Mouse (Mus musculus): Measurements from ENCODE around the gene Glrp1.
A peak's percentile ranks its signal among the peaks of the same experiment; 100 is the strongest.

Glrp1 gene

DNA sequence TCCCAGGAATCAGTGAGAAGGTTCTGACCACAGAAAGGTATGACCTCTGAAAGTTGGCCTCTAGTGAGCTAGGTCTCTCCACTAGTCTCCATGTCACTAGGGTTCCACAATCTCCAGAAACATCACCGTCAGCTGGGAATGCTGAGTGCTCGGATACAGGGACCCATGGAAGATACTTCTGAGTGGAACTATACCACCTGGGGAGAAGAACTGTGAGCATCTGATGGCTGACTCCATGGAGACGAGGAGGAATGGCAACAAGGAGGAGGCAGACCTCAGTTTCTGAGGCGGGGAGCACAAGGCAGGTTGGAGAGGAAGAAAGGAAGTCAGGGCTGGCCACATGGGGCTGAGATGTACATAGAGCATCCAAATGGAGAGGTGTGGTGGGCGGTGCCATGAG lies 50.2 kb downstream of the Glrp1 start:
- no peak for DNase-seq

DNA sequence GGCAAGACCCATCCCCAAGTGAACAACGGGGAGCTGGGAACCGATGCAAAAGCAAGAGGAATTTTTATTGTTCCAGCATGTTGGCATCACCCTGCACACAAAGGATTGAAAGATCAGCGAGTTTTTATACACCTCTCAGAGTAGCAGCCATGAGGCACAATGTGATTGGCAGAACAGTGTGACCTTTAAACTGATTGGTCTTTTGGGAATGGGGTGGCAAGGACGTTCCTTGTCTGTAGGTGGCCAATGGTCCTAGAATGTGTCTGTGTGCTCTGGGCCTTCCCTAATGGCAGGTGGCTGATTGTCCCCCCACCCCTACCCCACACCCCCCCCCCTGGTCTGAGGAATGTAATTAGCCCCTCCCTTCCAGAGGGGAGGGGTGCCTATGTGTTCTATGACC lies 50.7 kb downstream of the Glrp1 start:
- DNase-seq, result no peak

DNA sequence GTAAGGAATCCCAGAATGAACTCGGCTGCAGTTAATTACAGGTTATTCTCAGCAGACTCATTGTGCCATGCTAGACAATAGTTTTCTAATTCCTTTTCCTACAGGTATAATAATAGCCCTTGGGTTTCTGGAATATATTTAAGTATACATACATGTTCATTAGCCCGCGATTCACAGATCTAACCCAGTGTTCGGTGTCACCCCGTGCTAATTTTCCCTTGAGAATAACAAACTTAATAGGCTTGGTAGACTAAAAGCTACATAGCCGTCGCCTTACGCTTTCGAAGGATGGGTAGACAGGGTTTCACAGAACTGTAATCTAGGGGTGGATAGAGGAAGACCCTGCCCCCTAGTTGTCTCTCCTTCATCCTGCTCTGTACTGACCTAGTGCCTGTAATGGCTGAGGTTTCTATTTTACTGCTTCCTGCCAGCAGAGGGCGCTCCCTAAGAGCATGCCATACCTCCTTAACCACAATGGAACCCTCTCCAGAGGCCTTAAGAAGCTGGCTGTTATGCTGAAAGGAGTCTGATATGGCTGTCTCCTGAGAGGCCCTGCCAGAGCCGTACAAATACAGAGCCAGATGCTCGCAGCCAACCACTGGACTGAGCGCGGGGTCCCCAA lies 53.3 kb downstream of the Glrp1 start:
- peak; percentile 81 for DNase-seq

DNA sequence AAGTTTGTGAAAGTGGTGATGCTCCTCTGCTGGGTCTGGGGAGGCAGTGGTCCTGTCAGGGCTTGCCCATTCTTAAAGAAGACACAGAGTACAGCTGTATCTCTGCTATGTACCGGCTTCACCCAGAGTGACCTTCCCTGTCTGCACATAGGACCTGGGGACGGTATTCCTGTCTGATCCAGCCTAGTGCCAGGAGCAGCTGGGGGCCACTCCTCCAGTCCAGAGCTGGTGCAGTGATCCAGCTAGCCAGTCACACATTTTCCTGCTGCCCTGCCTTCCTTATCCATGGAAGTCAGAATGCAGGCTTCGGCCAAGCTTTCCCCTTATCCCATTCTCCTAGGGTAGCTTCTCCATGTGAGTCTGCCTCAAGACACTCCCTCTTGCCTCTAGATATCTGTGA lies 54.1 kb downstream of the Glrp1 start:
- DNase-seq, result no peak

DNA sequence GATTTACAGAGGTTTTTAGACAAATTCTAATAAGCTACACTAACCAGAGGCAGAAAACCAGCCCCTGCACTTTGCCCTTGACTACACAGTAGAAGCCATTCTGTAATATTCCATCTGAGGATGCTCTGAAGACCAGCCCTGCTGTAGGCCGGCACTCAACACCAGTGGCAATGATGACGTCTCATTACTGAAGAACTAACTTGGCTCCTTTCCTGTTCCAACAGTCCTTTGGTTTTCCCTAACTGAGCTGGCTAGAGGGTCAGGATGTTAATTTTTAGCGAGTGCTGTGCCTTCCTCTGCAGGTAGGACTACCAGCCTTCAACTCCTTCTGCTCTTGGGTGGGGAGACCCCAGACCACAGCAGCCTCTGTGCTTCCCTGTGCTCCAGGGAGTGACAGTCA lies 55.2 kb downstream of the Glrp1 start:
- no peak for DNase-seq

DNA sequence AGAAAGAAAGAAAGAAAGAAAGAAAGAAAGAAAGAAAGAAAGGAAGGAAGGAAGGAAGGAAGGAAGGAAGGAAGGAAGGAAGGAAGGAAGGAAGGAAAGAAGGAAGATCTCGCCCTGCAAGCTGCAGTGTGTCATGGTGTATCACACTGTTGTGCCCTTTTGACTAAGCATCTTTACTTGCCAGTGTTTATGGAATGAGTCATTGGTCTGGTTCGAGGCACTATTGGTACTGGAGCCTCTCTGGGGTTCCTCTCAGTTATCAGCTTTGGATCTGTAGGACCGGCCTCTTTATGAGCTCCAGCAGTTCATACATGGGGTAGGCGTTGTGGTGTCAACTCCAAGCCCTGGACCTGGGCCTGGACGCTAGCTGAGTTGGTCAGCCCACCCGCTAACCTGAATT lies 57.7 kb downstream of the Glrp1 start:
- DNase-seq, result no peak

DNA sequence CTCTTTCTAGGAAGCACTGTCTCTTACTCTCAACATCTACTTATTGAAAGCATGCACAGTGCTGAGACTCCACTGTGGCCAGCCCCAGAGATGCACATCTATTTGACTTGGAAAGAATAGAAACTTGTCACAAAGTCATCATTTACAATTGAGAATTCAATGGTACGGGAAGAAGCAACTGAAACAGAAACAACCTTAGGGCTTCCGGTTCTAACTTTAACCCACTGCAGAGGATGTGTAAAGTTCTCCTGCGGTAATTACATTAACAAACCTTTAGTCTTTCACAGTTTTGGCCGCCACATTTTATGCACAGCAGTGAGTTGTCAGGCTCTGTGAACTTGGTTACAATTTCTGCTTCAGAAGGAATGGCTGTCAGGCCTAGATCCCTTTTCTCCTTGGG lies 59.2 kb downstream of the Glrp1 start:
- no peak for DNase-seq
